Mouse (Mus musculus): Measurements from ENCODE around the gene Cmip. TPM values are rescaled to one million over a fixed set of nuclear protein-coding genes. Genes with fewer than 3 reads are reported as not detected.
A peak's percentile ranks its signal among the peaks of the same experiment; 100 is the strongest.

Gene Cmip
- polyA plus RNA-seq, 1 experiment from 2014 or later: 47.1 TPM

- Histone ChIP-seq H3K27me3 (replicated peaks; ENCODE audit: control insufficient read depth, insufficient read depth, low read length) (no peaks in the 10 kb centered on the region), H3K27ac (ENCODE audit: low read depth, low read length) (no peak overlapping the region), H3K4me3 (ENCODE audit: low read depth, low read length) (no peak overlapping the region), H3K9ac (ENCODE audit: low read depth, low read length) (no peak overlapping the region), H3K9me3 (ENCODE audit: control insufficient read depth) (no peaks in the 10 kb centered on the region), H3K4me2 (replicated peaks; ENCODE audit: low read depth) (no peak overlapping the region), H3K36me3 (ENCODE audit: control insufficient read depth, insufficient read depth) (peaks cover 3% of the 10 kb centered on the region; the same call in 1 of the 2 replicates), H3K4me1 (replicated peaks; ENCODE audit: control insufficient read depth, insufficient read depth, low read length) (peaks cover 10% of the 10 kb centered on the region; the same call in 1 of the 2 replicates)
- WGBS: 73% methylated on average over 12 of the region's 12 CpGs
- TF ChIP-seq CTCF (IDR thresholded peaks at IDR 0.05; ENCODE audit: low read depth): no peak
- no peak for ATAC-seq
Observed at GRCm38 (mm10) chr8:117372070-117372469, 115.2 kb downstream of the Cmip start.

DNA sequence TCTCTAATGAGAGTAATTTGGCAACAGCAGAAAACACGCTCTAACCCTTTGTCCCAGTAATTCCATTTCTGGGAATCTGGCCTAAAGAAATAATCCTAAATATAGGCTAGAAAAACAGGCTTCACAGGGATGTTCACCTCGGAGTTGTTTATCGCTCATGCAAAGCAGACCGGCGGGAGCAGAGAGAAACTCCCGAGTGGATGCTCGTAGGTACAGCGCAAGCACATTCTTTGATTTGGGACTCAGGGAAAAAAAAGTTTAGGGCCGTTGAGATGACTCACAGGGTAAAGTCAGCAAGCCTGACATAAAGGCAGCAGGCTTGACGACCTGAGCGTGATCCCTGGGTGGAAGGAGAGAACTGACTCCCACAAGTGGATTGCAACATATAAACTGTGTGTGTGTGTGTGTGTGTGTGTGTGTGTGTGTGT is 116.2 kb downstream of the Cmip start:
- no peak overlapping the region for H3K4me3 ChIP-seq (ENCODE audit: low read depth, low read length)
- H3K27me3 ChIP-seq (replicated peaks; ENCODE audit: control insufficient read depth, insufficient read depth, low read length): no peaks in the 10 kb centered on the region
- 28% methylated on average over 11 of the region's 11 CpGs for WGBS
- H3K9me3 ChIP-seq (ENCODE audit: control insufficient read depth): no peaks in the 10 kb centered on the region
- peaks cover 9% of the 10 kb centered on the region; the same call in 1 of the 2 replicates for H3K36me3 ChIP-seq (ENCODE audit: control insufficient read depth, insufficient read depth)
- H3K9ac ChIP-seq (ENCODE audit: low read depth, low read length): no peak overlapping the region
- peaks cover 4% of the 10 kb centered on the region; the same call in 1 of the 2 replicates for H3K4me1 ChIP-seq (replicated peaks; ENCODE audit: control insufficient read depth, insufficient read depth, low read length)
- ATAC-seq: peak; percentile 28; the same call in 1 of the 2 replicates
- H3K27ac ChIP-seq (ENCODE audit: low read depth, low read length): peak overlapping the region; percentile 7; the same call in 1 of the 2 replicates
- no peak for TF ChIP-seq CTCF (IDR thresholded peaks at IDR 0.05; ENCODE audit: low read depth)
- H3K4me2 ChIP-seq (replicated peaks; ENCODE audit: low read depth): no peak overlapping the region

DNA sequence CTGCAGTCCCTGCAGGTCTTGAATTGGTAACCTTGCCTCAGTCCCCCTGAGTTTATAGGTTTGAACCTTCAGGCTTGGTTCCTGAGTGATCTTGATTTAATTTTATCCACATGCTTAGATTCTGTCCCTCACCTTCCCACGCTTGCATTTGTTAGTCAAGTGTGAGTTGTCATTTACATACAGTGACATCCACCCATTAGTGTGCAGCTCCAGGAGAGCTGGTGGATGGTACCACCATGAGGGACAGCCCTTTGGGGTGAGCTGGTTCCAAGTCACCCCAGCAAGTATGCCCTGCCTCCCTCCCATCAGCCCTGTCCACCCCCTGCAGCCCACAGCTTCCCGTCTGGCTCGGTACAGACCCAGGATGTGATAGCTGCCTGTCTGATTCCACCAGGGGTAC is 117.2 kb downstream of the Cmip start:
- WGBS: 90% methylated on average over 3 of the region's 3 CpGs
- Histone ChIP-seq H3K4me1 (replicated peaks; ENCODE audit: control insufficient read depth, insufficient read depth, low read length) (peaks cover 4% of the 10 kb centered on the region; the same call in 1 of the 2 replicates), H3K9me3 (ENCODE audit: control insufficient read depth) (no peaks in the 10 kb centered on the region), H3K4me3 (ENCODE audit: low read depth, low read length) (no peak overlapping the region), H3K4me2 (replicated peaks; ENCODE audit: low read depth) (no peak overlapping the region), H3K27me3 (replicated peaks; ENCODE audit: control insufficient read depth, insufficient read depth, low read length) (no peaks in the 10 kb centered on the region), H3K36me3 (ENCODE audit: control insufficient read depth, insufficient read depth) (peaks cover 14% of the 10 kb centered on the region; the same call in 1 of the 2 replicates), H3K9ac (ENCODE audit: low read depth, low read length) (no peak overlapping the region), H3K27ac (ENCODE audit: low read depth, low read length) (no peak overlapping the region)
- no peak for TF ChIP-seq CTCF (IDR thresholded peaks at IDR 0.05; ENCODE audit: low read depth)
- no peak for ATAC-seq

DNA sequence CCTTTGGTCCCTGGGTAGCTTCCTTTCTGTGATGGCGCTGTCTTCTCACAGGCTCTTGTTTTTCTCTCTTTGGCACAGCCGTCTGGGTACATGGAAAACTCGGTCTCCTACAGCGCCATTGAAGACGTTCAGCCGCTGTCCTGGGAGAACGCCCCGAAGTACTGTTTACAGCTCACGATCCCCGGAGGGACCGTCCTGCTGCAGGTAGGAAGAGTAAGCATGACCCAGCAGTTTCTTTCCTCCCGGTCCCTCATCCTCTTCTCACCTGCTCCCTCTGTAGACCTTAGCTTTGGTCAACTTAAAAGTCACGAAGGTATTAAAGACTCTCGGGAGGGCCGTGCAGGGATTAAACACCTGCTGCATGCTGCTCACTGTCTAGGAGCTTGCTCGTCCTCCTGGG is 120.1 kb downstream of the Cmip start:
- no peak for ATAC-seq
- no peak for TF ChIP-seq CTCF (IDR thresholded peaks at IDR 0.05; ENCODE audit: low read depth)
- WGBS: 79% methylated on average over 16 of the region's 16 CpGs

GRCm38 (mm10) chr8:117378625-117379024 is 121.8 kb downstream of the Cmip start:
- H3K27me3 ChIP-seq (replicated peaks; ENCODE audit: control insufficient read depth, insufficient read depth, low read length): no peaks in the 10 kb centered on the region
- ATAC-seq: no peak
- no peak overlapping the region for H3K27ac ChIP-seq (ENCODE audit: low read depth, low read length)
- H3K9me3 ChIP-seq (ENCODE audit: control insufficient read depth): no peaks in the 10 kb centered on the region
- H3K4me2 ChIP-seq (replicated peaks; ENCODE audit: low read depth): no peak overlapping the region
- no peak overlapping the region for H3K4me3 ChIP-seq (ENCODE audit: low read depth, low read length)
- WGBS: 61% methylated on average over 7 of the region's 7 CpGs
- TF ChIP-seq CTCF (IDR thresholded peaks at IDR 0.05; ENCODE audit: low read depth): no peak
- H3K36me3 ChIP-seq (ENCODE audit: control insufficient read depth, insufficient read depth): peaks cover 23% of the 10 kb centered on the region; the same call in 1 of the 2 replicates
- H3K4me1 ChIP-seq (replicated peaks; ENCODE audit: control insufficient read depth, insufficient read depth, low read length): no peaks in the 10 kb centered on the region
- no peak overlapping the region for H3K9ac ChIP-seq (ENCODE audit: low read depth, low read length)

More for the DNA sequence above, 120.1 kb downstream of the Cmip start:
- Histone ChIP-seq H3K4me1 (replicated peaks; ENCODE audit: control insufficient read depth, insufficient read depth, low read length) (no peaks in the 10 kb centered on the region), H3K9ac (ENCODE audit: low read depth, low read length) (no peak overlapping the region), H3K4me3 (ENCODE audit: low read depth, low read length) (no peak overlapping the region), H3K9me3 (ENCODE audit: control insufficient read depth) (no peaks in the 10 kb centered on the region), H3K27ac (ENCODE audit: low read depth, low read length) (no peak overlapping the region), H3K4me2 (replicated peaks; ENCODE audit: low read depth) (no peak overlapping the region), H3K27me3 (replicated peaks; ENCODE audit: control insufficient read depth, insufficient read depth, low read length) (no peaks in the 10 kb centered on the region), H3K36me3 (ENCODE audit: control insufficient read depth, insufficient read depth) (peaks cover 20% of the 10 kb centered on the region; the same call in 1 of the 2 replicates)

- no peaks in the 10 kb centered on the region for H3K4me1 ChIP-seq (replicated peaks; ENCODE audit: control insufficient read depth, insufficient read depth, low read length)
- no peaks in the 10 kb centered on the region for H3K27me3 ChIP-seq (replicated peaks; ENCODE audit: control insufficient read depth, insufficient read depth, low read length)
- ATAC-seq: no peak
- H3K4me3 ChIP-seq (ENCODE audit: low read depth, low read length): no peak overlapping the region
- H3K27ac ChIP-seq (ENCODE audit: low read depth, low read length): no peak overlapping the region
- WGBS: 60% methylated on average over 10 of the region's 10 CpGs
- TF ChIP-seq CTCF (IDR thresholded peaks at IDR 0.05; ENCODE audit: low read depth): peak; percentile 72
- H3K9me3 ChIP-seq (ENCODE audit: control insufficient read depth): no peaks in the 10 kb centered on the region
- H3K9ac ChIP-seq (ENCODE audit: low read depth, low read length): no peak overlapping the region
- H3K36me3 ChIP-seq (ENCODE audit: control insufficient read depth, insufficient read depth): peaks cover 23% of the 10 kb centered on the region; the same call in 1 of the 2 replicates
- H3K4me2 ChIP-seq (replicated peaks; ENCODE audit: low read depth): no peak overlapping the region
Observed at GRCm38 (mm10) chr8:117379131-117379530, 122.3 kb downstream of the Cmip start.
